Mouse (Mus musculus): ENCODE data around the gene Naa35.

Gene Naa35

DNA sequence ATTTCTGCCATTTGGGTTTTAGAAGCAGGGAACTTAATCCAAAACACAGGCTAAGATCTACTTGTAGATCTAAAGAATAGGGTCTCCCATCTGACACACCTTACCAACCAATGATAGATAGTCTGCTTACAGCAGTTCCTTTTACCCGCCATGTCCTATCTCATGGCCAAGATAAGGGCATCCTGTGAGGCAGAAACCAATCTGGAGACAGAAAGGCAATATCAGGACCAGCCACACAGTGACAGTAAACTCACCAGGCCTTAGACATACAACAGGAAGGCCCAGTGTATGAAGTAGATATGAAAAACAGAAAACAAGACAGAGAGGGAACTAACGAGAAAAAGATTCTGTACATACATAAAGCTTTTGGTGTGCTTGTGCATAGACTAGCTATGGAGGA lies 57.8 kb downstream of the Naa35 start:
- no peak for DNase-seq

GRCm38 (mm10) chr13:59645491-59645890 lies 60.4 kb downstream of the Naa35 start:
- no peak for DNase-seq

DNA sequence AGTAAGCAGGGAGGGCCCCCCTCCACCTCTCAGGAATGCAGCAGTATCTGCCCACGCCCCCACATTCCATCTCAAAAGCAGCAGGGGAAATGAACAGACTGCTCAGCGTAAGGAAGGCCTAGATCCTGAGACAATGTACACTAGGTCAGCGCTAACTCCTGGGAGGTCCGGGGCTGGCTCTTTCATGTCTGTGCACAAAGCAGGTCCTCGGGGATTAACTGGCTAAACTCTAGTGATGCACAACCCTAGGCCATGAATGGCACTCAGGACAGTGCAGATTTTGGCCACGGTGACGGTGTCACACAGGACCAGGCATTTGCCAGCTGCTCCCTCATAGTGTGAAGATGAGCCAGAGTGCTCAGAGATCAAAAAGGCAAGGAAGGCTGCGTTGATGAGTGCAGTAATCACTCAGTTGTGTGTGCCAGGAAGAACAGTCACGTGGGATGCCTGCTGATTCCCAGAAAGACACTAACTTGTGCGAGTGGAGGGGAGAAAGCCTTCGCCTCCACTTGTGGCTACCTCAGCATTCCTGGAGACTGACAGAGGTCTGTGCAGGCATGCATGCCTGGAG lies 61.7 kb downstream of the Naa35 start:
- no peak for DNase-seq

DNA sequence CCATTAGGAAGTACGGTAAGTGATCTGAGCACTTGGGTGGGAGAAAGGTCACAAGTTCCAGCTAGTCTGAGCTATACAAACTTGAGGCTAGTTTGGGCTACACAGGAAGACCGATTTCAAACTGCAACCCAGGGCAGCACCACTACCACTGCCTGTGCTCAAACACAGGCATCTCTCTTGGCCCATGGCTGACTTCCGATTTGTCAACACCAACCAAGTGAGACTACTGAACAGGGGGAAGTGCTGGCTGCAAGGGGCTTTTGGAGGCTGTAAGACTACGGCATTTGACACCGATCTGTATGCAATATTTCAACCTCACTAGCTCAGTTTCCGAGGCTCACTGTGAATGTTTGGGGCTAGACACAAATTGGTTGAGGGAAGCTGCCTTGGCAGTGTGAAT lies 62.4 kb downstream of the Naa35 start:
- DNase-seq, result no peak

DNA sequence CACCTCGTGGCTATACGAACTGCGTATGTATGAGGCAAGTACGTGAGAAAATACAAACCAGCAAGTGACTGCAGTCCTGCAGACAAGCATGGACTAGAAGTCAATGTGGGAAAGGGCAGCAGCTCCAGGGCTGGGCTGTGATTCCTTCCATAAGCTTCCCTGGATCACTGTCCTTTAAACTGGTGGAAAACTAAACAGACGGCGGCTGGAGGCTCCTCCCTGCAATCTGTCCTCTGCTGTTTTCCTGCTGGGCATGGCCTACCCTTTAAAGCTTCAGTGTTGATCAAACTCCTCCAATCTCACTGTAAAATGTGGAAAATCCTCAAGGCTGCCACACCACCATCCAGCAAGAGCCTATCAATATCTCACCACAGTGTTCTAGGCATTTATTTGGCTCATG lies 63.5 kb downstream of the Naa35 start:
- peak; percentile 78 for DNase-seq

GRCm38 (mm10) chr13:59649781-59650180 lies 64.7 kb downstream of the Naa35 start:
- no peak for DNase-seq

DNA sequence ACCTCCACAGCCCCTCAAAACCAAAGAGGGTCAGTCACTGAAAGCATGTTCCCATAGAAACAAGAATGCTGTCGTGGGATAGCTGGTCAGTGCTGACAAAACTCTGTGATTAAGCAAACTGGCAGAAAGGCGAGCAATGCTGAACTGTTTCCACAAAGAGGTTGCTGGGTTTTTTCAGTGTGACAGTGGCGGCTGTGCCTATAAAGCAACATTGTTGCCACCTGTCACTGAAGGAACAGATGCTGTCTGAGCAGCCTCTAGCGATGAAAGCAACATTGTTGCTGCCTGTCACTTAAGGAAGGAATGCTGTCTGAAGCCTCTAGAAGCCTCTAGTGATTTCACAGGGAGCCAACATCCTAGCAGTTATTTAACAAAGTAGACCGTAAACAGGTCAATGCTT lies 67.6 kb downstream of the Naa35 start:
- DNase-seq, result no peak

DNA sequence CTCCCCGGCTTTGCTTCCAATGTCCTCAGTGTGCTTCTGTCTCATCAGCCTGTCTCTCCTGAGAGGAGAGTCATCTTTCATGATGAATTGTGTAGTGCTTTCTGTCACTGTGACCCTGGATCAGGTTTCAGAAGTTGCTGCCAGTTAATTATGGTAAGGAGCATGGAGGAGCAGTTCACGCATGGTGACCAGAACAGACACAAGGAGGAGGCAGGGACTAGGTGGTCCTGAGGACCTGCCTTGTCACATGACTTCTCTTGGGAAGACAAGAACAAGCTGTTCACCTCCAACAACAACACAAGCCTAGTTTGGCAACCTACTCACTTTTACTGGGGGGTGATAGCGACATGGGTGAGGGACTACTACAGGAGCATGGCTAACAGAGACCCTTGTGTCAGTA lies 68.1 kb downstream of the Naa35 start:
- no peak for DNase-seq

DNA sequence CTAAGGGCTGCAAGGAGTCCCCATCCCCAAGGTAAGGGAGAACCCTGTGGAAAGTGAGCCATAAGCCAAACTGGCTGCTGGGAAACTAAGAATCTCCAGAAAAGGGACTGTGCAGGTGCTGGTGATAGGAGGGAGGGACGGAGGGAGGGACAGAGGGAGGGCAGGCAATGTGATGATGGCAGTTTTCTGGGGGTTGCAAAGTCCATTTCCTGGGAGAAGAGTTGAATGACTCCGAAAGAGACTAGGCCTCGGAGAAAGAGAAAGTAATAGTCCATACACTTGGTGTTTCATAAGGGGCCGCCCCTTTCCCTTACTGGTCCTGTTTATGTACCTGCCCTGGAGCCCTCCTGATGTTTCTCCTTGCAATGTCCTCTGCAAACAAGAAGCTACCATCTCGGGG lies 69.4 kb downstream of the Naa35 start:
- no peak for DNase-seq

DNA sequence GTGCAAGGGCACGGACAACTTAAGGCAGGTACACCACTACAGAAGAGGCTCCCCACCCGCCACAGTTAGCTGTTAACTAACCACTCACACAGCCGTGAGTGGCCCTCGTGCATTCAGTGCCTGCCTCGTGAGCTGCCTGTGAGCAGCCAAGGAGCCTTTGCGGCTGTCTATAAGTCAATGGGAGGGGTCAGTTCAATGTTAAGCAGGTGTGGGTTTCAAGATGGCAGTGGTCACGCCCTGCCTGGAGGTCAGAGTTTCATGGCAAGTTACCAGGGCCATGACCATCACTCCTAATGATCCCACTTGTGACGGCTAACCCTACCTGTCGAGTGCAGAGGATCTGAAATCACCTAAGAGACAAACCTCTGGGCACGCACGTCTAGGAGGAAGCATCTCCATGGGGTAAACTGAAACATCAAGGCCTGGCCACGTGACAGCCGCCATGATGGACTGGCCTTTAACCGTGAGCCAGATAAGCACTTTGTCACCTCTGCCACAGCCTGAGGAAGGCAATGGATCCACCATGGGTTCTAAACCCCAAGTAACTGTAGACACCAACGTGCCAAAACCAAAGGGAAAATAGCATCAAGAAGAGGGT lies 70.8 kb downstream of the Naa35 start:
- no peak for DNase-seq

- DNase-seq, result no peak
These were observed 71.3 kb downstream of the Naa35 start for GRCm38 (mm10) chr13:59656316-59656832.

DNA sequence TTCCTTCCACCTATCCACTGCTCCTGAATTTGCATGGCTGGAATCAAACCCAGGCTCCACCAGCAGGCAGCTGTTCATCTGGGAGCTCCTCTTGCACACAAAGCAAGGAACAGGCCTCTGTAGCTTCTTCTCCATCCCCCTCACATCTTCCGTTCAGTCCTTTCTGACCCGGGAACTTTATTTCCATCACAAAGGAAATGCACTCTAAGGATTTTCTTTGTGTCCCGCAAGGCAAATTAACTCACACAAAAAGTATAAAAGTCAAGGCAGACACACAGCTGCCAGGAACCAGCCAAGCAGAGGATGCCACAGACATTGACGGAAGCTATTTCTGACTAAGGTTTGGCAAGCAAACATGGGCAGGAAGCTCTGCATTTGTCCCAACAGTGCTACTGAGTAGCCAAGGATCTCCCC lies 71.9 kb downstream of the Naa35 start:
- no peak for DNase-seq

DNA sequence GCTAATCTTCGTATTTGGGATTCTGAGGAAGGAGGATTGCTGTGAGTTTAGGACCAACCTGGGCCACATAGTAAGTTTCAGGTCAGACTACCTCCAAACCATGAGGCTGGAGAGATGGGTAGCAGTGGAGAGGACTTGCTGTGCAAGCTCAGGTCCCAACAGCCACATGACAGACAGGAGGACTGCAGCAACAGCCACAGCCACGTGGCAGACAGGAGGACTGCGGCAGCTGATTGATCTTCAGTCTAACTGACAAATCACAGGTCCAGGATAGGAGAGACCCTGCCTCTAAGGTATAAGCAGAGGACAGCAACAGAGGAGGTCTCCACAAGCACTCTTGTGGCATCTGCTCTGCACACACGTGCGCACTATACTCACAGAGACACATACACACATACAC lies 72.7 kb downstream of the Naa35 start:
- no peak for DNase-seq

GRCm38 (mm10) chr13:59660371-59660770 lies 75.3 kb downstream of the Naa35 start:
- no peak for DNase-seq

- DNase-seq, result no peak
These were observed 76.3 kb downstream of the Naa35 start for GRCm38 (mm10) chr13:59661387-59661786.

GRCm38 (mm10) chr13:59661966-59662365 lies 76.9 kb downstream of the Naa35 start:
- DNase-seq, result no peak

DNA sequence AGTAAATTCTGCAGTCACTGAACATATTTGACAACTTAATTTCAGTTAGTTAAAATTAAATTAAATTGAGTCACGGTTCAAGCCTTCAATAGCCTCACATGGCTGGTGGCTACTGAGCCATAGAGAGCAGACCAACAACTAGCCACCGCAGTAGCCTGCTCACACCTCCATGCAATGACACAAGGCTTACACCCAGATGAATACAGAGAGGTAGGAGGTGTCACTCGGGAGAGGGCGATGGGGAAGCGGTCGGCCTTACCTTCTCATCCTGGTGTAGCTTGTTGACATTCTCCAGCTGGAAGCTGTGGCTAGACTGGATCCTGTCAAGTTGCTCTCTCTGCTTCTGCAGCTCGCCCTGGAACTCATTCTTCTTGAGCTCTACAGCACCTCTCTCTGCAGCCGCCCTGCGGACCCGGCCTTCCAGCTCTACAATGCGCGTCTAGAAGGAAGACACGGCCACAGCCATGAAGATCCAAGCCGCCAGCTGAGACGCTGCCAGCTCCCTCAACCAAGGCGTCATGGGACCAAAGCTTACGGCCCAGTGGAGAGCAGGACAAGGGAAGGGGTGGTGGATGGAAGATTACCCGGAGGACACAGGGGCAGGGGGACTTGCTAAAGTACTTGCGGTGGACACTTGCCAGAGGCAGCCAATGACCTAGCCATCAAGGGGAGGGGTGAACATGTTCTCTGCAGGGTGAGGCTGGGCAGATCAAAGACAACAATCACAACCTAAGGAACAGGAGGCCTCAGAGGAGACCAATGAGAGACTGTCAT lies 79.1 kb downstream of the Naa35 start:
- no peak for DNase-seq

GRCm38 (mm10) chr13:59667763-59668162 lies 82.7 kb downstream of the Naa35 start:
- no peak for DNase-seq

- DNase-seq, result no peak
These were observed 83.5 kb downstream of the Naa35 start for GRCm38 (mm10) chr13:59668501-59669093.

DNA sequence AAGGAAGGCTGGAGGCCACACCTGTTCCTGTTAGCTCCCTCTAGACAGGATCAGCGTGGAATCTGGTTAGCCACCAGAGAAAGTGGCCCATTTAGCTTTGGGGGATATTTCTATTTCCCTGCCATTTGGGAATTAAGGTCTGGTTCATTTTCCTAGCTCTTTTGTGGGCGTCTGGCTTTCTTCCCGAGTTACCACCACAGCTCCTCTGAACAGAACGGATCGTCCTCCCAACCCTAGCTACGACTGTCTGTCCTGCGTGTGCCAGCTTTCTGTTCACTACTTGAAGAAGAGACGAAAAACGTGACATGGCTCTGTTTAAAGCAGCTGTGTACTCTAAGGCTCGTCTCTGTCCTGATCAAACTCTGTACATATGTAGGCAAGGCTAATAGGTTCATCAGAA lies 84.9 kb downstream of the Naa35 start:
- no peak for DNase-seq

GRCm38 (mm10) chr13:59671521-59671920 lies 86.5 kb downstream of the Naa35 start:
- DNase-seq, result no peak

GRCm38 (mm10) chr13:59672248-59672647 lies 87.2 kb downstream of the Naa35 start:
- DNase-seq, result no peak

GRCm38 (mm10) chr13:59673597-59673996 lies 88.5 kb downstream of the Naa35 start:
- DNase-seq, result no peak

DNA sequence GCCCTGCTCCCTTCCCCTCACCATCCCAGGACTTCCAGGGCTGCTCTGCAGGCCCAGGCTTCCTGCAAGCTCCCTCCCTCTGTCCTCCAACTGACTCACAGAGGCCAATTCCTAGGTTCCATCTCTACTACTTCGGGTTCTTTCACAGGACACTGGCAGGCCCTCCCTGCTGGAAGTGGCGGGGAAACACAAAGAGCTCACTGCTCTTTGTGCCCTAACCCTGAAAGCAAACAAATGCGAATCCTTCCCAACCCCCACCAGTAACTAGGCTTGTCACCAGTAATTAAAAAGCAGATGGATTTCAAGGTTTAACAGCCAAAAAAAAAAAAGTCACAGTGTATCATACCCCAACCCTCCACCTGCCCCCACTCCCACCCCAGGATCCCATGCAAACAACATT lies 89.2 kb downstream of the Naa35 start:
- no peak for DNase-seq

Measured in cerebellum, adult 9-11 months (tissue).